Mouse (Mus musculus): ENCODE measurements around the gene Cdc42se2.

Gene Cdc42se2

GRCm38 (mm10) chr11:54755148-54755664 lies 32.3 kb downstream of the Cdc42se2 start:
- in situ Hi-C loops (cut with MboI, MseI) = no loop called here

DNA sequence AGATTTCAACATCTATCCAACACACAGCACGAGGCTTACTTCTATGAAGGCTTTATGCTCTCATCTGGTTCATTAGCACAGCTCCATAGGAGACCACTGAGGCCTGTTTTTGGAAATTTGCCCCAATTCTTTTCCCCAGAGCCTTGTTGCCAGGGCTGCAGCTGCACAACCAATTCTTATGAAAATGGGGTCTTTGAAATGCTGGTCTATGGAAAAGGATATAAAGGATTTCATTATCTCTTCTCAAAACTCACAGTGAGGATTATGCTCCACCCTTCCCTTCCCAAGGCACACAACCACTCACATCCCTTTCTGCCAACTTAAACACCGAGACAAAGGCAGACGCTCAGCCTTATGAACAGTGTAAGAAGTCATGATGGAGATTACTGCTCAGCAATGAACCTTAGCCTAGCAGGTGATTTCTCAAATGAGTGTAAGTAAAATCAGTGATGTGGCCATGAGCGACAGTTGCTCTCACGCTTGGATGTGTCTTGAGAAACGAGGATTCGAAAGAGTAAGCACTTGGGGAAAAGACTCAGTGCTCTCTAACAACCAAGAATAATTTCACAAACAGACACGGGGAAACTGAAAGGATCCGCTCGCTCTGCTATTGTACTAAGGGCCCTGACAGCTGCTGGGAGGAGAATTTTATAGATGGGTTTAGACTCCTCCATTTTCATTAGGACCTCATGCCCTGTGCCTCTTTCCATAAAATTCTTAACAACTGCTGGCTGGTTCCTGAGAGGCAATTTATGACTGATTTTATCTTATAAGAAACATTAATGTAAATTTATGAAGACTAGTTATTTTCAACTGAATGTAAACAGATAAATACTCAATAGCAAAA lies 33.0 kb downstream of the Cdc42se2 start:
- in situ Hi-C loops (cut with MboI, MseI) = no loop called here

- in situ Hi-C loops (cut with MboI, MseI) = no loop called here
These were observed 36.0 kb downstream of the Cdc42se2 start for GRCm38 (mm10) chr11:54751502-54751901.

- in situ Hi-C loops (cut with MboI, MseI) = no loop called here
These were observed 38.6 kb downstream of the Cdc42se2 start for GRCm38 (mm10) chr11:54748891-54749290.

DNA sequence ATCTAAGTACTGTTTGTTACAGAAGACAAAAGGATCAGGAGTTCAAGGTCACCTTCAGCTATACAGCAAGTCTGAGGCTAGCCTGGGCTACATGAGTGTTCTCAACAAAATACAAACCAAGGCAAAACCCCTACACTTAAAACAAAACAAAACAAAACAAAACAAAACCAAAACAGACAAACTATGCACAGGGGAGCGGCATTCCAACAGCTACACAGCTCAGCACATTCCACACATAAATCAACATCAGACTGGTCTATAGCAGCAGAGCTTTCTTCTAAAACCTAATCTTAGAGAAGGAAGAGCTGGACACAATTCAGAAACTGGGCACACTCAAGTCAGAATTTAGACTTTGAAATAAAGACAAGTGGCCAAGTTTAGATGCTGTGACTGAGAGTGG lies 43.2 kb downstream of the Cdc42se2 start:
- in situ Hi-C loops (cut with MboI, MseI) = no loop called here

GRCm38 (mm10) chr11:54741330-54741729 lies 46.1 kb downstream of the Cdc42se2 start:
- in situ Hi-C loops (cut with MboI, MseI) = no loop called here

- in situ Hi-C loops (cut with MboI, MseI) = no loop called here
These were observed 48.3 kb downstream of the Cdc42se2 start for GRCm38 (mm10) chr11:54739012-54739750.

DNA sequence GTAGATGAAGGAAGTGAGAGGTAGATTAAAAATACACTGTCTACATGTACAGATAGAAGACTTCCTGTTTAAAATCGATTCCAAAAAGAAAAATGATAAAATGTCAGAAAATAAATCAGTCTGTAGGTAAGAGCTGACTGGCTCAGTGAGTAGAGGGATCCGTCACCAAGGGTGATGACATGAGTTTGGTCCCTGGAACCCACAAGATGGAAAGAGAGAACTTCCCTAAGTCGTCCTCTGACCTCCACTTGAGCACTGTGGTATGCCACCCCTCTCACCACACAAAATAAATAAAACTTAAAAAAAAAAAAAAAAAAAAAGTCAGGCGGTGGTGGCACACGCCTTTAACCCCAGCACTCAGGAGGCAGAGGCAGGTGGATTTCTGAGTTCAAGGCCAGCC lies 50.6 kb downstream of the Cdc42se2 start:
- in situ Hi-C loops (cut with MboI, MseI) = no loop called here

GRCm38 (mm10) chr11:54735114-54735513 lies 52.4 kb downstream of the Cdc42se2 start:
- in situ Hi-C loops (cut with MboI, MseI) = no loop called here

DNA sequence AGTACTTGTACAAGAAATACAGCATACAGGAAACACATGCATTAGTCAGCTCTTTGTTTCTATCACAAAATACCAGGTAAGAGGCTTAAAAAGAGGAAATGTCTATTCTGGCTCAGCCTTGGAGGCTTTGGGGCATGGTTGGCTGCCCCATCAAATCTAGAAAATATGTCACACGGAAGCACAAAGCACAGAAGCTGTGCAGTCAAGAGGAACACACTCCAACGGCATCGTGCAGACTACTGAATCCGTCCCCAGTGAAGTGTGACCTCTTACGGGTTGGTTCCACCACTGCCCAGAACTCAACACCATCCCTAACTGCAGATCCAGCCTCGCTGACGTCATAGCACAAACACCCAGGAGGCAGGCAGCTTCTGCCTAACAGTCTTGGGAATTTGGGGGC lies 53.9 kb downstream of the Cdc42se2 start:
- in situ Hi-C loops (cut with MboI, MseI) = no loop called here

- in situ Hi-C loops (cut with MboI, MseI) = no loop called here
These were observed 56.1 kb downstream of the Cdc42se2 start for GRCm38 (mm10) chr11:54731367-54731766.

GRCm38 (mm10) chr11:54730931-54731330 lies 56.5 kb downstream of the Cdc42se2 start:
- in situ Hi-C loops (cut with MboI, MseI) = no loop called here

DNA sequence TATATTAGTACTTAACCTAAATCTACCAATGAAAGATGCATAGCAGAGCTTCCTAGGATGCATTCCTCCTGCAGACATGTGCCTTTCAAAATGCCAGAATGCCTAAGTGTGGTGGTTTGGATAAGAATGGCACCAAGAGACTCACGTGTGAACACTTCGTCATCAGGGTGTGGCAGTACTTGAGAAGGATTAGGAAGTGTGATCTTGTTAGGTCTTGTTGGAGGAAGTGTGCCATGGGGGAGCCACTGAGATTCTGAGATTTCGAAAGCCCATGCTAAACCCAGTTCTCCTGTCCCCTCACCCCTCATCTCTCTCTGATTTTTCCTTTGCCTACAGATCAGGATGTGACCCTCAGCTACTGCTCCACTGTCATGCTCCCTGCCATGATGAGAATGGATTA lies 58.2 kb downstream of the Cdc42se2 start:
- in situ Hi-C loops (cut with MboI, MseI) = no loop called here

GRCm38 (mm10) chr11:54728371-54728770 lies 59.1 kb downstream of the Cdc42se2 start:
- in situ Hi-C loops (cut with MboI, MseI) = no loop called here

- in situ Hi-C loops (cut with MboI, MseI) = no loop called here
These were observed 60.1 kb downstream of the Cdc42se2 start for GRCm38 (mm10) chr11:54727327-54727901.

DNA sequence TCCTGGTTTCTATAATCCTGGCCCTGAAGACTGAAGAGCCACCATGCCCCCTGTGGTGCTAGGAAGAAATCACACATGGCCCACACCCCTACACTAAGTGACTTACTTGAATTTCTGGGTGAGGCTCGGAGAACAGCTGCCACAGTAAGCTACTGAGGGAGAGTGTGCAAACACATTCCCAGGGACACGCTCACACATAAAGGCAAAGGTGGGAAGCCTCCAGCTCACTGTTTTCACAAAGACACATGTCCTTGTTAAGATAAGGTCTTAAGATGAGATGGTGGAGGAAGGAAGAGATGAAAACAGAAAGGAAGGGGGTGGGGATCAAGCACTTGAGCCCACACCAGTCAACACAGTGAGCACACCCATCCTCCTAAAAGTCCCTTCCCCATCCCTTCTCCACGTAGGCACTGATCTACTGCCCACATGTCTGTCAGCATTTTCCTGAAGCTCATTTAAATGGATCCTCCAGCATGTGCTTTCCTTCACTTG lies 60.9 kb downstream of the Cdc42se2 start:
- in situ Hi-C loops (cut with MboI, MseI) = no loop called here

- in situ Hi-C loops (cut with MboI, MseI) = no loop called here
These were observed 63.0 kb downstream of the Cdc42se2 start for GRCm38 (mm10) chr11:54724353-54725034.

- in situ Hi-C loops (cut with MboI, MseI) = no loop called here
These were observed 65.4 kb downstream of the Cdc42se2 start for GRCm38 (mm10) chr11:54722057-54722456.

DNA sequence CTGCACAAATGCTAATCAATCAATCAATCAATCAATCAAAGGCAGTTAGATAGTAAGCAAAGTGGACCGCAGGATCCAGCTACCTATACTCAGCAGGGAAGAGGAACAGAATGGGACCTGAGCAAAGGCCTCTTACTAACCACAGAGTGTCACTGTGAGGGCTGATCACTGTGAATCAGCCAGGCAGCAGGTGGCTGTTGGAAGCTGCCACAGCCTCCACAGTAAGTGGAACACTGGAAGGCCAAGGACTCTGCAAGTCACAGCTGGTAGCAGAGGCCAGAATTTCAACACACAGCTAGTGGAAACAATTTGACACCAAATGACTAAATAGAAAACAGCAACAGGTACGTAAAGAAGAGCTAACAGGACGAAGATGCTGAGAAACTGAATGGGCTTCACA lies 68.9 kb downstream of the Cdc42se2 start:
- in situ Hi-C loops (cut with MboI, MseI) = no loop called here

- in situ Hi-C loops (cut with MboI, MseI) = no loop called here
These were observed 69.6 kb downstream of the Cdc42se2 start for GRCm38 (mm10) chr11:54717893-54718292.

DNA sequence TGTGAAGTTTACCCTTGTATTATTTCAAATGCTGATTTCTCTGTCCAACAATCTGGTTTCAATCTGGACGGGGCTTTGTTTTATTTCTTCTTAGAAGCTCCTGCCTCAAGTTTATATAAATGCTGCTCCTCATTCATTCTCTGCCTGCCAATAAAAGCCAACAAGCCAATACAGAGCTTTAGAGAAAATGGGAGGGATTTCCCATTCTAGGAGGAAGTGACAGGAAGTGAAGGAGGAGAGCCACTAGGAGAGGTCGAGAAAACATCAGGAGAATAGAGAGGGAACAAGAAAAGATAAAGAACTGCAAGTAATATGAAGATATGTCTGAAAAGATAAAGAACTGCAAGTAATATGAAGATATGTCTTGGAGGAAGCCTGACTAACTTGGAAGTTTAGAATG lies 74.6 kb downstream of the Cdc42se2 start:
- in situ Hi-C loops (cut with MboI, MseI) = no loop called here
